Mouse (Mus musculus) heart, adult 11 months (tissue): ENCODE measurements around the gene Foxj1.
A peak's percentile ranks its signal among the peaks of the same experiment; 100 is the strongest.

Experiments
- DNase-seq: peaks from one replicate; pipeline ENCODE4 v3.0.0; 2022

Foxj1 gene

DNA sequence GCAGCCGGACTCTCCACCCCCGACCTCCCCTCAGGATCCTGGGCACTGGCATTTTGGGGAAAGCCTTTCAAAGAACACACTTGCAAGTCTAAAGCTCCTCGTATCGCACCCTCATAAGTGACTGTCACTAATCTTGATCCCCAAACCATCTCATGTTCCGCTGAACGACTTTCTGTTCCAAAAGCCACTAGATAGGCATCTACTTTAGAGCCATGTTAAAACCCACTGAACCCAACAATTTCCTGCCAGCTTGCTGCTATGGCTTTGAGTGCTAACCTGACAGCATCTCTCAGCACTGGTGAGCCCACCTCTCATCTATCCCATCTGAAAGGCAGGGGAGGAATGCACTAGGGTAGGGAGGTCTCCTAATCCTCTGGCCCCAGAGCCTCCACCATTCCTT lies 2.3 kb upstream of the Foxj1 start:
- no peak for DNase-seq

DNA sequence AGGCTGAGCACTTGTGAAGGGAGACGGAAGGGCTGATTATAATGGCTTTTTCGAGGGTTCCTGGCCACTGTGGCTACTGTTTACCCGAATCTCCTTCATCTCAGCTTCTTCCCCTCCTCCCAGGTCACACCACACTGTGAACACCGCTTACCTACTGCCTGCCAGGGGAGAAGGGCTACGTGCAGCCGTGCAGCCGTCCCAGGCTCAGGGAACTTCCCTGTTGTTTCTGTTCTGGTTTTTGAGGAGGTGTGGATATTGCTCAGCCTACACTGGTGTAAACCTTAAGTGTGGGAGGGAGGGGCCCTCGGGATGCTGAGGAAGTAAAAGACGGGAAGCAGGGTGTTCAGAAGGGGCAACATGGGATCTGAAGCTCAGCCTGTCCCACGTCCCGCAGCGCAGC lies 1.8 kb upstream of the Foxj1 start:
- DNase-seq, result no peak

DNA sequence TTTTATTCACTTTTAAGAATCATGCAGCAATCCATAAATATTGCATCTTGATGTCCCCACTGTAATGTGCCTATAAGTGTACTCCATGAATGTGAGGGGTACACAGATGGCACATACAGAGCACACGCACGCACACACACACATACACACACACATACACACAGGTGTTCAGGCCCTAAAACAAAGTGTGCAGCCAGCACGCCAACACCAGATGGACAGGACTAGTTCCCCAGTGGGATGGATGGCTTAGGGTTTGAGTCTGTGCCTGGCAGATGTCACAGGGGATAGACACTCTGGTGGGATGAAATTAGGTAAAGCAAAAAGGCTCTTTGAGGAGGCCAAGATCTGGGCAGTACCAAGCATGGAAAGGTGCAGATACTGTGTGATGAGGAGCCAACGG lies 1.2 kb upstream of the Foxj1 start:
- DNase-seq, result no peak

DNA sequence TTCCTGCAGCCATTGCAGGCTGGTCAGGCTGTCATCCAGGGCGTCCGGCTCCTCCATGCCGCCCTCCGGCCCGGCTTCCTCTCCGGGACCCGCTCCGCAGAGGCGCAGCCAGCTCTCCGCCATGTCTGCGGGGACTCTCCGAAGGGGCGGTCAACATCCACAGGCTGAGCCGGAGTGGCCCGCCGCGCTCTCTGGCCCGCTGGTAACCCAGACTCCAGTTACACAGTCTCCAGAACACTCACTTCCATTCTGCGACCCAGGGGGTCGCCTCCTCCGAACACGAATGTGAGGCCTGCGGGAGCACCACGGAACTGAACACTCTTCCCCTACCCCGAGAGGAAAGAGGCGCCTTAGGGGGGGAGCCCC lies 799 bp downstream of the Foxj1 start:
- DNase-seq, result no peak

DNA sequence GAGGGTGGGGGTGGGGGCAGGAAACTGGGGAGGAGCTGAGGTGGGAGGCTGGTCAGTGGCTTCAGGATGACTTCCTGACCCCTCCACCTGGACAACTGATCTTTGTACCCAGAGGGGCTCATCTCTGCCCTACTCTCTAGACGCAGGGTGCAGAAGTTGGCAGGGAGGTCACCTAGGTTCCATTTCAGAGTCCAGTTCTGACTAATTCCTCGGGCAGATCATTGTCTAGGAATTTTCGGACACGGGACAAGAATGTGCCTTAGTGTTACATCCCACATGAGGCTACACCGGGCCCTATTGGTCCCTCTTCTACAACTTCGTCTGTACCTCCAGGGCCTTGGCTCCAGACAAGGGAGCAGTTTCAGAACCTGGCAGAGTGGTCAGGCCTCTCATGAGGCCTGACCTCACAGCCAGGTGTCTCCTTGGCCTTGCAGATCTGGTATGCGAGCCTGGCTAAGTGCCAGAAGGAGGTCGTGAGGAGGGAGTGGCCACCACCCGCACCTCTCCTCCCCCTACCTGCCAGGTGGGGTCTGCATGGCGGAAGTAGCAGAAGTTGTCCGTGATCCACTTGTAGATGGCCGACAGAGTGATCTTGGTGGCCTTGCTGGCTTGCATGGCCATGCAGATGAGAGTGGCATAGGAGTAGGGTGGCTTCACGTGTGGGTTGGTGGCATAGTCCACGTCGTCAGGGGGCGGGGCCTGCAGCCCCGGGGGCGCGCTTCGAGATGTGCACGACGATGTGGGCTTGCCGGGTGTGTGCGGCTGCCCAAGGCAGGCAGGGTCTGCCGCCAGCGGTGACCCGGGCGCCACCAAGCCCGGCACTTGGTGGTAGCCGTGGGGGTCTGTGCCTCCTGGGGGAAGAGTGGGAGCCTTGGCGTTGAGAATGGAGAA lies 1.4 kb downstream of the Foxj1 start:
- no peak for DNase-seq

DNA sequence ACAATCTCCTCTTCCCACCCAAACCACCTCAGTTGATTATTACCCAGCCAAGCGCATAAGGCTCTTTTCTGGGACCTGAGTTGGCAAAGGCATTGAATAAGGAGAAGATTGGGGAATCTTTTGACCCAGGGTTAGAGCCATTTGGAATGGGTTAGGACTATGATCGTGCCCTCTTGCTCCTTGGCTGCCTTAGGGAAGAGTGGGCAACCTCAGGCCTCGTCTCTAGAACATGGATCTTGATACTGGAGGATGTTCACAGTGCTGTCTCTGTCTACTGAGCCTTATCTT lies 2.3 kb downstream of the Foxj1 start:
- DNase-seq, result no peak

DNA sequence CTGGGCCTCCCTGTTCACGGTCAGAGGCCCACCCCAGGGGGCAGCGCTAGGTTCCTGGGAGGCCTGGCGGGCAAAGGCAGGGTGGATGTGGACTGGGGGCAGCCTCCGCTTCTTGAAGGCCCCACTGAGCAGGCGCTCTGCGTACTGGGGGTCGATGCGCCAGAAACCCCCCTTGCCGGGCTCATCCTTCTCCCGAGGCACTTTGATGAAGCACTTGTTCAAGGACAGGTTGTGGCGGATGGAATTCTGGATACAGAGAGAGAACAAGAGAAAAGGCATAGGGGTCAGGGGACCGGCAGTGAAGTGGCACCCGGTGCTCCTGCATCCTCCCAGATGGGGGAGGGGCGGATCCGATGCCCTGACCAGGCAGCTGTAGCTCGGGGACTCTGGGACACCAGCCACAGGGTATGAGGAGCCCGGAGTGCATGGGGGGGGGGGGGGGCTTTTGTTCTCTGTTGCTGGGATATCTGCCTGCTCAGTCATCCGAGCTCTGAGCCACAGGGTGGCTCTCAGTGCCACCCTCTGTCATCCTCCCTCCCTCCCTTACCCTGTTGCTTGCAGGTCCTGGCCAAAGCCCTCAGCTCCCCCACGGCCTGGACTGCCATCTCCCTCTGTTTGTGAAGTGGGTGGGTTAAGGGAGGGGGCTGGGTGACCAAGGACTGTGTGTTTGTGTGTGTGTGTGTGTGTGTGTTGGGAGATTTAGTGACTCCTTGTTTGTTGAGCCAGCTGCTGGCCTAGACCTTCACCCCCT lies 2.8 kb downstream of the Foxj1 start:
- DNase-seq, result no peak

DNA sequence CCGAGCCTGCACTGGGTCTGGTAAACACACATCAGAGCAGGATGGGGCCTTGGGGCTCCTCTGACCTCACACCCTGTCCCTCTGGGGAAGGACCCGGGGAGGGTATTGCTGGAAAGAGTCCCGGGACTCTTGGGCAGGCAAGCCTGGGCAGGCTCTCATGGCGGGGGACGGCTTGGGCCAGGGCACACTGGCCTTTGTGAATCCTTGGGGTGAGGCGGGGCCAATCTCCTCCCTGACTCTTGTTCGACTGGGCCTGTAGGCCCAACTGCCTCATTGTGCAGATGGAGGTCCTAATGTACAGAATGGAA lies 5.0 kb downstream of the Foxj1 start:
- DNase-seq, result no peak

DNA sequence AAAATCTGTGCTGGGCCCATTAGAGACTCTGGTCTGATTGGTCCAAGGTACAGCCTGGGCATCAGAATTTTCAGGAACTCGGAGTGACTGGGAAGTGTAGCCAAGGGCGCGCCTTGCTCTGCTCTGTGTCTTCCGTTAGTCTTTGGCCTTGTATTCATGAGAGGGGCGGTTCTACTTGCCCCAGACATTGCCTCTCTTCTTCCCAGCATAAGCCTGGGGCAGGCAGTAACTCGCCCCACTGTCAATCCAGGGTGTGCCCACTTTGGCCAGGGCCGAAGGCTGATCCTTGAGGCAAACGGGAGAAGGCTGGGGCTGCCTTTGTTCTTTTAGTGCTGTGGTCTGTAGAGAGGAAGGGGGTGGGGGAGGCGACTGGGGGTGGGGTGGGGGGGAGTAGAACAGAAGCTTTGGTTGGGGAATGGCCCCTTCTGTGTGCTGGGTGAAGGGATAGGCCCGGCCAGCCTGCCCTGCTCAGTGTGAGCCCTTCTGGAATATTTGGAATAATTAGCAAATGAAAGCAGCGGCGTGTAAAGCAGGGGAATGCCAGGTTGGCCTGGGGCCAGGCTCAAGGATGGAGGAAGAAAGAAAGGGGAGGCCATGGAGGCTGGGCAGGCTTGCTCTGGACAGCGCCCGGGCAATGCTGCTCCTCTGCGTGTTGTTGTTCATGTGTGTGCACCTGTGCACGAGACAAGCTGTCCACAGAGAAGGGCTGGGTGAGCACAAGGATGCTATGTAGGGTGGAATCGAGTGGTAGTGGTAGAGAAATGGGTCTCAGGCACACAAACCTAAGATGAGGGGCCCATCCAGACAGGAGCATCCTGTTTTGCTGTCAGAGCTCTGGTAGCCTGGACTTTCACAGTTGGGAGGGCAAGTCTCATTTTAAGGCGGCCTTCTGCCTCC lies 5.6 kb downstream of the Foxj1 start:
- DNase-seq, result no peak

DNA sequence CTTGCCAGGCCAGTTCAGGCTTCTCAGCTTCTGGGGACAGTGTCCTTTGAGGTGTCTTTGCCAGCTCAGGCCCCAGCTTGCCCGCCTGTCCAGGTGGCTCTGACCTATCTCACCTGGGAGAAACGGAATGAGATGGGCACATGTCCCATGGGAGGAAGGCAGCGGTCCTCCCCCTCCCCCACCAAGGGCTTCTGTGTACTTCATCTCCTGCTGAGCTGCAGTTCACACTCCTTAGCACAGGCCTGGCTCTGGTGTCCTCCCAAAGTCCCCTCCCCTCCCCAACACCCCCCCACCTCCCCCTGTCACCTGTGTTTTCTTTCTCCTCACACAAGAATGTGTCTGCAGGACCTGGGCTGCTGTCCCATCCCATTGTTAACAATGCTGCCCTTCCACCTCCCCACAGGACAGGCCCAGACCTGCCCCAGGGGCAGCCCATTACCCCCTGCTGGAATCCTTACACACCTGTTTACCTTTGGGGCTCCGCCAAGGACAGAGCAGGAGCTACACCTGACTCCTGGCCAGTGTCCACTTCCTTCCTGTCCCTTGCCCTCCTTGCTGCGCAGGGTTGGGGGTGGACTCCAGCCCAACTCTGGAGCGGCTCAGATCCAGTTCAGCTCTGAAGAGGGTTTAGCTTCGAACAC lies 8.1 kb downstream of the Foxj1 start:
- no peak for DNase-seq

DNA sequence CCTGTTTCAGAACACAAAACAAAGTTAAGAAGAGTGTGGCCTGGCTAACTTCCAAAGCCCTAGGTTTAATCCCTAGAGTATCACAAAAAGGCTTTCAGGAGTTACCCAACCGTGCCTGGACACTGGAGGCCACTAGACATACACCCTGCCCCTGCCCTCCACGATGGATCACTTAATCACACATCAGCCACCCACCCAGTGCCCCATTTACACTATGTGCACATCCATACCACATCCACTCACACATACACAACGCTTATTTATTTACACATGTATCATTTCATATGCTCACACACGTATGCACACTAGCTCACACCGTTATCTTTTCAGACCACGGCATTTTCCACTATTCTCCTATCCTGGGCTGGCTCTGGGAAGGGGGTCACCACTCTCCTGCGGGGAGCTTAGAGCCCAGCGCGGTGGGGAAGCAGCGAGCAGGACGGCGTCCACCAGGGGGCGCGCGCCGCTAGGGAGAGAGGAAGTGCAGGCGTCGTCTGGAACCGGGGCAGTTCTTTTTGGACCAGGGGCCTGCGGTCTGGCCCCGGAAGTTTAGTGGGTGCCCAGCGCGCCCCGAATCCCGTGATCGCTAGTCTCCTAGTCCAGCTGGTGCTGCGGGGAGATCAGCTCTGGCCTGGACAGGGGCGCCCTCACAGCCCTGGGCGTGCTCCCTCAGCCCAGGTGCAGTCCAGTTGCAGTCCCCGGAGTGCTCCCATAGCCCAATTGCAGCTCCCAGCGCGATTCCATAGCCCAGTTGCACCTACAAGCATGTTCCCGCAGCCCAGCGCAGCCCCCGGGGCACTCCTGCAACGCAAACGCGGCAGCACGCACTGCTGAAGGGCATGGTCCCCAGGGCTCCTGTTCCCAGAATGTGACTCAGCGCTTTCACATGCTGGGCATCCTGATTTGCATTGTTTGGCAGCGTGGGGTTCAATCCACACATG lies 16.2 kb downstream of the Foxj1 start:
- DNase-seq, result peak; percentile 97

DNA sequence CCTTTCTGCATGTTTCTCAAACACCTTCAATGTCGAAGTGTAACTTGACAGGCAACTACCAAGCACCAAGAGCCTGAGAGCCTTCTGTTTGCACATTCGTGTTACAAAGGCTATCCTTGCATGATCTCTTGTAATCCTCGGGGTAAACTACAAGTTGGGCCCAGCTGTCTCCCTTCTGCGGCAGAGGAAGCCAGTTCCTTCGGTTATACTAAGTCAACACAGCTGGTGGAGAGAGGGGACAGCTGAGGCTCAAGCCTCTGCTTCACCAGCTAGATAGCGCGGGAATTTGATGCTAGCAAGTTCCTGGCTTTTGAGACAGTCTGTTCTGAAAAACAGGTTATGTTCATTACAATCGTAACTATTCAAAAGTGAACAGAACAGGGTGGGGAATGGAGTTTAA lies 22.8 kb downstream of the Foxj1 start:
- DNase-seq, result peak; percentile 88

DNA sequence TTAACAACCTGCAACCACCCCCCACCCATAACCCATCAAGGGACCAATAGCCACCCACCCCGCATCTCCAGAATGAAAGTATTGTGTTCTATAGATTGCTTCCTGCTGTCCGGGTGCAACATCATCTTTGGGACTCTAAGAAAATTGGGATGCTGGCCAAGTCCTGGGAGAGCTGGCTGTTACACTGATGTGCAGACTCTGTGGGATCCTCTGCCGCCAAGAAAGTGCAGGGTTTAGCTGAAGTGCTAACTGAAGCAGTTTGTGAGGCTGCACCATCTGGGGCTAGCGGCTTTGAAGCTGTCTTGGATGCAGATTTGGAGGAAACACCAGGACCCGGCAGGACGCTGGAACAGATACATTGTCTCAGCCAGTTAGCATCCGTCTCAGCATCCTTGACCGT lies 24.0 kb downstream of the Foxj1 start:
- no peak for DNase-seq

DNA sequence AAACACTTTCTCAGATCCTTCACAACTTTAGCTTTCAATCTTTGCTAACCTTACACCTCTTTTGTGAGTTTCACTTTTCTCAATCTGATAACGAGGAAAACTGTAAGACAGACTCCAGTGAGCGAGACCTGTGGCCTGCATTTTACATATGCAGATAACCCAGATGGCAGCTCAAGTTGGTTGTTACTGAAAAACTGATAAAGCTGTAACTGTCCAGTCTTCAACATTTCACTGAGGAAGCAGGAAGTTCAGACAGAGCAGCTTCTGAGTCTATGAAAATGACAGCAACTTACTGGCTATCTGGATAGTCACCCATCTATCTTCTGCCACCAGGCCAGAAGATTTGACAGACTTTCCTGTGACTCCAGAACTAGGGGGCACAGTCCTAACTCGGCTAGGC lies 25.6 kb downstream of the Foxj1 start:
- DNase-seq, result no peak

DNA sequence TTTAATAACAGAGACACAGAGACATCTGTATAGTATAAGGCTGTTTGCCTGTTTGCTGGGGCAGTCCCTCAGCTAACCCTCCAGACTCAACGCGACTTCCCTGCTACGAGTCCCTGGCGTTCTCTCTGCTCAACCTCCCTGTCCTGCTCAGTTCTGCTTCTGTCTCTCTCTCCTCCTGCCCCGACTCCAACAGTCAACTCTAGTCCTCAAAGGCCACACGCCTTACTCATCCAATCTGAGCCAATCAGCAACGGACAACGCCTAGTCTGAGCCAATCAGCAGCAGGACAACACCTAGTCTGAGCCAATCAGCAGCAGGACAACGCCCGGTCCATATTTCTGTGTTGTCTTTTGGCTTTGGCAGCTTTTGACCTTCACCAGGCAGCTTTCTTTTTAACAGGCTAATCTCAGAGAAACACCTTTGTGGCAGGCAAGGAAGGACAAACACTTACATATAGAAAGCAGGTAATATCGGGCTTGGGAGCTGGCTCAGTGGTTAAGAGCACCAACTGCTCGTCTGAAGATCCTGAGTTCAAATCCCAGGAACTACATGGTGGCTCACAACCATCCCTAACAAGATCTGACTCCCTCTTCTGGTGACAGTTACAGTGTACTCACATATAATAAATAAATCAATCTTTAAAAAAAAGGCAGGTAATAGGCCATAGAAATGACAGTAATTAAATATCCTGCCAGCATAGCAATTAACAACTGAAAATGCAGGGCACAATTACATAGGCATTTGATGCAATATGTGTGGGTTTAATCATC lies 27.3 kb downstream of the Foxj1 start:
- DNase-seq, result no peak

DNA sequence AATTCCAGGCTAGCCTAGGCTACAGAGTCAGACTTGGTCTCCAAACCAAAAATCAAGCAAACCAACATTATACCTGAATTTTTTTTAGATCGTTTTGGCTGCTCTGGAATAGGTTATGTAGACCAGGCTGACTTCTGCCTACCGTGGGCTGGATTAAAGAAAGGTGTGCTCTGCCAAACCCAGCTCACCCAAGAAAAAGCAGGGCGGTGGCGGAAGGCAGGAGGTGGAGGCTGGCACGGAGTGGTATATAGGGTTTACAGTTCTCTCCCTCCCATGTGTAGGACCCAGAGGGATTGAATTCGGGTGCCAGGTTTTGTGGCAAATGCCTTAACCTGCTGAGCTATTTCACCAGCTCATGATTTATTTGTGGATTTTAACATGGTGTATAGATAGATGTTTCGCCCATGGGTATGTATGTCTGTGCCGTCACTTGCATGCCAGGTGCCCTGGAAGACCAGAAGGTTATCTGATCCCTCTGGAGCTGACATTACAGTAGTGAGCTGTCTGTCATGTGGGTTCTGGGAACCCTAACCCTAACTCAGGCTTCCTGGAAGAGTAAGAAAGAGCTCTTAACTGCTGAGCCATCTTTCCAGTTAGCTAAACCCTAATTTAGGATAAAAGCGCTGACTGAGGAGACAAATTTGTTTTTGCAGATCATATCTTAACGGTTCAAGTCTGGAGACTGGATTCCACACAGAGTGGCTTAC lies 28.0 kb downstream of the Foxj1 start, which contains the start of gene Exoc7:
TSS of gene Exoc7 (minus strand) at position 215 of the 707 bp plus-strand sequence.
- no peak for DNase-seq

DNA sequence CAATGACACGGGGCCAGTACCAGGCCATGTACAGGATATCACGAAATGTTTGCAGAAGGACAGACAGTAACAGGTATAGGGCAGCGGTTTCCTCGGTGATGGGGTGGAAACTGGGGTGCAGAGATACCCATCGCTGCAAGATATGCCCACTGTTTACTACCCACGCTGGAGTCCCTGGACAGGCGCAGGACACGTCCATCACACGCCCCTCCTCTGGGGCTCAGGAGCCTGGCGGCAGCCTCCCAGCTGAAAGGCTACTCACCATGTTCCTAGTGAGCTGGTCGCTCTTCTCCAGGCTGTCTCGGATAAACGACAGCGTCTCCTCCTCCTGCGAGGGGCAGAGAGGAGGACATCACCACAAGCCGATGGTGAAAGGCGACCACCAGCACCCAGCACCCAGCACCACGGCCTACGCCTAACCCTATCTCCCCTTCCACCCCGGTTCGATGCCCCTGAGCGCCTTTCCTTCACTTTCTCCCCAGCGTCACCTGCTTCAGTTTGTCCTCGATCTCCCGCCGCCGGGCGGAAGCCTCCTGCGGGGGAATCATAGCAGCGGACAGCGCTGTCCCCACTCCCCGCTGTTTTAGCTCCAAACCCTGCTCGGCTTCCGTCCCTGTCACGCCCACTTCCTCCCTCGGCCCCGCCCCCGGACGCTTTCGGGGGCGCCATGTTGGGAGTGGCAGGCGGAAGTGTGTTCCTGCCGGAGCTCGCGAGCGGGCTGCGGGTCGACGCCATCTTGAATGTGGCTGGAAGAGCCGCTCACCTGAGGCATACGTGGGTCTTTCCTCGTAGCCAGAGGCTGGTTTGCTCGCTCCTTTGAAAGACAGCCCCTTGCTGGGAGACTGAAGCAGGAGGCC lies 28.8 kb downstream of the Foxj1 start:
- DNase-seq, result peak; percentile 99

DNA sequence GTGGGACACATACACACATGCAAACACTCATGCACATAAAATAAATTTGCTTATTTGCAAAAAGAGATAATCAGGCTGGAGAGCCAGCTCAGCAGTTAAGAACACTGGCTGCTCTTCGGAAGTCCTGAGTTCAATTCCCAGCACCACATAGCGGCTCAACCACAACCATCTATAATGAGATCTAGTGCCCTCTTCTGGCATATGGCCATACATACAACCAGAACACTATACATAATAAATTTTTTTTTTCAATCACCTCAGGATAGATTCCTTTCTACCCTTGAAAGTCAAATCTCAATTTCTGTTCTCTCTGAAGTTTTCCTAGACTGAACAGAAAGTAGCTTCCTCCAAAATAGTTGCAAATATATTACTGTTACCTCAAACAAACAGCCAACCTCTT lies 29.8 kb downstream of the Foxj1 start:
- no peak for DNase-seq

DNA sequence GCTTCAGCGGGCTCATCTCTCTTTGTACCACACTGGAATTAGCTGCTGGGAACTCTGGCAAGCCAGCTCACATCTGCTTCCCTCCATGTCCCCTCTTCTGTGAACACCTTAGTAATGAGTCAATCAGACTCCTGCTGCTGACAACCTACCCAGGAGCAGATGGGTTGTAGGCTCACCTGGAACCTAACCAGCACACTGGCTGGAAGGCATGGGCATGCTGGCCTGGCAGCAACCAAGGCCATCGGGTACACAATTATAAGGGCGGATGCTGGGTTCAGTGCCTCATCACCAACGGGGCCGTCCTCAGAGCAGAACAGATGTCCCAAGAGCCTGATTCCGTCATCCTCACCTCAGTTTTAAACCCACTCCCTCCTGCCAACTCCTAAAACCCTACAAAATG lies 36.6 kb downstream of the Foxj1 start:
- DNase-seq, result no peak

DNA sequence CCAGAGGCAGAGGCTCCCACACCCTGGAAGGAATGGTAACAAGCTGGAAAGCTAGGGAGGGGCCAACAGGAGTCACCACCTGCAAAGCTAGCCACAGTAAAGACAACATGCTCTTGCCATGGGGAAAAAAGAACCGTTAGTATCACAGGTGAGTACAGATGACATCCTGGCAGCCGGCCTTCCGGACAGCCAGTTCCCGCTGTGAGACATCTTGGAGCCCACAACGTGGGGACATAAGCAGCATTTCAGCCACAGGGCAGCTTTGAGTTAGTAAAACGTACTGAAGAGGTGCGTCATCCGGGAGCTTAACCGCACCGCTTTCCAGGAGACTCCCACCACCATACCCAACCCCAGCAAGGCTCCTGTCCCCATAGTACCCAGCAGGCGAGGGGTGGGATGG lies 37.0 kb downstream of the Foxj1 start:
- no peak for DNase-seq
